ENCODE assay signal across 9 mouse cellular contexts in the genomic region with DNA sequence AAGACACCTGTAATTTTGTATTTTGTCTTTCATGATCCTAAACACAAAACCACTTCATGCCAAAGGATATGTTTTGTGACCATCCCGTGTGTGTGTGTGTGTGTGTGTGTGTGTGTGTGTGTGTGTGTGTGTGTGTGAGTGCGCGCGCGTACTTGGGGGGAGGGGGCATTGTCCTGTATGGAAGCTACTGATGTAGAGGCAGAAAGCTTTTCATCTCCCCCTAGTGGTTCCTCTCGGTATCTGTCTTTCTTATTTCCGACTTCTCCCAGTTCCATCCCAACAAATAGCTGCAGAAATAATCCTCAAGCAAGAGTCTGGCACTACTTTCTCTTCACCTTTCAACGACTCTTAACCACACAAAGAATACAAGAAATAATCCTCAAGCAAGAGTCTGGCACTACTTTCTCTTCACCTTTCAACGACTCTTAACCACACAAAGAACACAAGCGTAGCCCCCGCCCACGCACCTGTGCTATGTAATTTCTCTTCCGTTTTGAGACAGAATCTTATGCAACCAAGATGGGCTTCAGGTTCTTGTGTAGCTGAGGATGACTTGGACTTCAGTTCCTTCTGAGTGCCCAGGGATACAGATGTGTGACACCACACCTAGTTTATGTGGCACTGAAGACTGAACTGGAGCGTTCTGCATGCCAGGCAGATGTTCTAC. TPM values are rescaled to one million over a fixed set of nuclear protein-coding genes. Genes with fewer than 3 reads are reported as not detected.
DNase-seq lines count a peak whose midpoint lies in the region; TF ChIP-seq lines count a peak whose summit lies in the region.
"Had no signal": no experiment of that assay in that cellular context is flagged by ENCODE, and none has a peak within 500 bp of the region (broad histone marks: within the 10 kb centered on the region; RNA-seq: fewer than 3 reads in every experiment).

No protein-coding gene starts in this region.

- TF ChIP-seq EP300 in MEL (IDR thresholded peaks at IDR 0.05; ENCODE audit: low read depth in 1 of 2, low read length in 2 of 2), result no peak

- TF ChIP-seq RAD21 in MEL (IDR thresholded peaks at IDR 0.05; ENCODE audit: low read depth, low read length), result peak; percentile 62

- H3K27ac ChIP-seq in MEL (ENCODE audit: control insufficient read depth, low read depth, low read length), result no peak overlapping the region
- H3K27ac ChIP-seq in limb, embryonic 10.5 days, result no peak overlapping the region
- H3K27ac ChIP-seq: lung, embryonic 15.5 days had no signal

- no peaks in the 10 kb centered on the region for H3K79me2 ChIP-seq in MEL (ENCODE audit: control insufficient read depth, insufficient read depth, low read length, poor library complexity)

- peak overlapping the region; percentile 33 to 37; a peak in 2 of 4 replicates for H3K4me3 ChIP-seq in MEL (ENCODE audit: control insufficient read depth in 1 of 2, insufficient read depth in 1 of 2, low read depth in 2 of 2, low read length in 2 of 2)
- H3K4me3 ChIP-seq in limb, embryonic 10.5 days, result no peak overlapping the region
- H3K4me3 ChIP-seq: lung, embryonic 15.5 days had no signal

- no peak overlapping the region for H3K9ac ChIP-seq in MEL (ENCODE audit: control insufficient read depth, low read depth, low read length, poor library complexity, severe bottlenecking)
- H3K9ac ChIP-seq: lung, embryonic 15.5 days had no signal

- intact Hi-C loops in left cerebral cortex, postnatal 36 days (cut with DNase I), result no loop called here

- no peaks in the 10 kb centered on the region; a peak in 1 of 4 replicates for H3K36me3 ChIP-seq in MEL (ENCODE audit: control insufficient read depth in 1 of 2, insufficient read depth in 2 of 2, low read length in 2 of 2)
- H3K36me3 ChIP-seq in limb, embryonic 10.5 days, result no peaks in the 10 kb centered on the region
- H3K36me3 ChIP-seq: lung, embryonic 15.5 days had no signal

- peak; percentile 37 to 67 (median 65) for TF ChIP-seq CTCF in MEL (IDR thresholded peaks at IDR 0.05 in 2 of 3, conservative IDR thresholded peaks at IDR 0.05 in 1 of 3; ENCODE audit: control insufficient read depth in 1 of 3, insufficient read depth in 1 of 3, low read depth in 2 of 3, low read length in 3 of 3, poor library complexity in 1 of 3, severe bottlenecking in 1 of 3)

- no peaks in the 10 kb centered on the region for H3K27me3 ChIP-seq in MEL (ENCODE audit: control insufficient read depth in 1 of 2, insufficient read depth in 2 of 2, low read length in 2 of 2)
- no peaks in the 10 kb centered on the region for H3K27me3 ChIP-seq in limb, embryonic 10.5 days (ENCODE audit: low read depth, poor library complexity, severe bottlenecking)
- H3K27me3 ChIP-seq: lung, embryonic 15.5 days had no signal

- peaks cover 0 to 5% of the 10 kb centered on the region in 2 experiments; a peak in 2 of 4 replicates for H3K4me1 ChIP-seq in MEL (ENCODE audit: control insufficient read depth in 1 of 2, insufficient read depth in 2 of 2, low read length in 2 of 2)
- H3K4me1 ChIP-seq in limb, embryonic 10.5 days, result no peaks in the 10 kb centered on the region
- H3K4me1 ChIP-seq: lung, embryonic 15.5 days had no signal

- peak; percentile 75 for DNase-seq in left cerebral cortex, adult 11 months (ENCODE audit: low spot score)
- no peak for DNase-seq in left cerebral cortex, postnatal 36 days (ENCODE audit: low spot score in 2 of 2)
- peak; percentile 79 for DNase-seq in MEL (ENCODE audit: low read depth, low spot score)
- peak; percentile 69 for DNase-seq in cerebellum, adult 9-11 months
- DNase-seq in frontal cortex, postnatal 10 days (ENCODE audit: low spot score in 2 of 2), result peak; percentile 21 to 22
- peak; percentile 58 for DNase-seq in limb, embryonic 10.5 days (ENCODE audit: low spot score)
- DNase-seq in retina, postnatal 7 days (ENCODE audit: low read depth, low spot score), result peak; percentile 42
- DNase-seq in gastrocnemius, postnatal 4 days (ENCODE audit: low spot score in 2 of 2), result no peak

- no peaks in the 10 kb centered on the region for H3K9me3 ChIP-seq in MEL (replicated peaks; ENCODE audit: insufficient read depth, low read length)
- no peaks in the 10 kb centered on the region for H3K9me3 ChIP-seq in limb, embryonic 10.5 days (replicated peaks)
- H3K9me3 ChIP-seq: lung, embryonic 15.5 days had no signal

- 48% methylated on average over 14 of the region's 14 CpGs for WGBS in limb, embryonic 10.5 days

- TF ChIP-seq POLR2A in MEL (IDR thresholded peaks at IDR 0.05; ENCODE audit: control insufficient read depth in 1 of 2, insufficient read depth in 1 of 2, low read depth in 1 of 2, low read length in 2 of 2, poor library complexity in 1 of 2), result no peak

TF ChIP-seq in MEL, 35 proteins besides CTCF, POLR2A, EP300 and RAD21:
- no peak for TF ChIP-seq MXI1 (IDR thresholded peaks at IDR 0.05; ENCODE audit: low read depth, low read length)
- TF ChIP-seq TBP (IDR thresholded peaks at IDR 0.05; ENCODE audit: low read depth, low read length), result no peak
- TF ChIP-seq USF2 (IDR thresholded peaks at IDR 0.05; ENCODE audit: borderline replicate concordance in 1 of 2, insufficient read depth in 1 of 2, low read depth in 1 of 2, low read length in 2 of 2), result no peak
- peak; percentile 41 for TF ChIP-seq ZC3H11A (IDR thresholded peaks at IDR 0.05; ENCODE audit: low read depth, low read length)
- TF ChIP-seq NRF1 (IDR thresholded peaks at IDR 0.05; ENCODE audit: insufficient read depth, low read depth, low read length, poor library complexity, severe bottlenecking), result 0 out of 2 replicates have a peak, but pooled peaks have one; percentile 27
- no peak for TF ChIP-seq MAX (IDR thresholded peaks at IDR 0.05; ENCODE audit: low read length)
- TF ChIP-seq TCF12 (IDR thresholded peaks at IDR 0.05; ENCODE audit: low read depth, low read length), result no peak
- peak; percentile 60 for TF ChIP-seq SMC3 (IDR thresholded peaks at IDR 0.05; ENCODE audit: low read depth, low read length)
- 0 out of 2 replicates have a peak, but pooled peaks have one; percentile 48 for TF ChIP-seq MAZ (IDR thresholded peaks at IDR 0.05; ENCODE audit: low read depth, low read length)
- no peak for TF ChIP-seq JUND (IDR thresholded peaks at IDR 0.05; ENCODE audit: low read depth, low read length)
- no peak for TF ChIP-seq KAT2A (conservative IDR thresholded peaks at IDR 0.05; ENCODE audit: low read depth, low read length)

RNA-seq across cellular contexts. Expression of a gene that starts 12.6 kb away (rescaled TPM):
- total RNA-seq in left cerebral cortex, postnatal 36 days (2021), result 10 to 100 TPM; 32.1 to 37.5 TPM
- total RNA-seq in MEL (2012; rRNA removed), result 180 and 186 TPM in 2 replicates
- 10 to 100 TPM in 1 of 2 experiments, not detected in 1; 74.9 TPM for polyA plus RNA-seq in MEL (2012; ENCODE audit: insufficient read depth in 1 of 2, insufficient read length in 2 of 2, low read depth in 1 of 2, low replicate concordance in 2 of 2, missing spikeins in 1 of 2)
- polyA plus RNA-seq in limb, embryonic 10.5 days (2016; fragmentation: Nextera tagmentation; extraction: Ambion mirVana), result 107 and 118 TPM in 2 replicates
- total RNA-seq in gastrocnemius, postnatal 4 days (2021), result 10 to 100 TPM; 43.1 to 45.7 TPM

RNA-seq across cellular contexts. Expression of a gene that starts 12.6 kb away (rescaled TPM):
- 10 to 100 TPM; 25.8 to 27.5 TPM for total RNA-seq in left cerebral cortex, postnatal 36 days (2021)
- 9.6 and 11.7 TPM in 2 replicates for total RNA-seq in MEL (2012; rRNA removed)
- 10 to 100 TPM in 1 of 2 experiments, not detected in 1; 28.5 TPM for polyA plus RNA-seq in MEL (2012; ENCODE audit: insufficient read depth in 1 of 2, insufficient read length in 2 of 2, low read depth in 1 of 2, low replicate concordance in 2 of 2, missing spikeins in 1 of 2)
- polyA plus RNA-seq in limb, embryonic 10.5 days (2016; fragmentation: Nextera tagmentation; extraction: Ambion mirVana), result 43.1 and 48.2 TPM in 2 replicates
- 10 to 100 TPM; 24.0 to 24.1 TPM for total RNA-seq in gastrocnemius, postnatal 4 days (2021)

RNA-seq across cellular contexts. Expression of a gene that starts 42.4 kb away (rescaled TPM):
- 10 to 100 TPM; 81.7 to 90.4 TPM for total RNA-seq in left cerebral cortex, postnatal 36 days (2021)
- 34.4 and 35.4 TPM in 2 replicates for total RNA-seq in MEL (2012; rRNA removed)
- polyA plus RNA-seq in MEL (2012; ENCODE audit: insufficient read depth in 1 of 2, insufficient read length in 2 of 2, low read depth in 1 of 2, low replicate concordance in 2 of 2, missing spikeins in 1 of 2), result 10 to 100 TPM; 17.9 to 85.1 TPM
- polyA plus RNA-seq in limb, embryonic 10.5 days (2016; fragmentation: Nextera tagmentation; extraction: Ambion mirVana), result 3.7 and 4.2 TPM in 2 replicates
- total RNA-seq in gastrocnemius, postnatal 4 days (2021), result 10 to 100 TPM; 92.3 to 97.7 TPM

RNA-seq across cellular contexts. Expression of a gene that starts 42.6 kb away (rescaled TPM):
- total RNA-seq in left cerebral cortex, postnatal 36 days (2021), result 1 to 10 TPM in 1 of 2 experiments, under 1 TPM in 1; 0.44 to 1.1 TPM
- total RNA-seq in MEL (2012; rRNA removed), result not detected in 2 replicates
- polyA plus RNA-seq in MEL (2012; ENCODE audit: insufficient read depth in 1 of 2, insufficient read length in 2 of 2, low read depth in 1 of 2, low replicate concordance in 2 of 2, missing spikeins in 1 of 2), result not detected
- 6.4 and 9.0 TPM in 2 replicates for polyA plus RNA-seq in limb, embryonic 10.5 days (2016; fragmentation: Nextera tagmentation; extraction: Ambion mirVana)
- not detected for total RNA-seq in gastrocnemius, postnatal 4 days (2021)

Comparison
In these comparisons a context has a peak if more than half of its experiments do, and no peak if none do; other contexts are left out.
1. DNase-seq: peak in left cerebral cortex, adult 11 months (single experiment), MEL (single experiment), cerebellum, adult 9-11 months (single experiment), frontal cortex, postnatal 10 days (2 of 2), limb, embryonic 10.5 days (single experiment) and retina, postnatal 7 days (single experiment); none in left cerebral cortex, postnatal 36 days (0 of 2) and gastrocnemius, postnatal 4 days (0 of 2).